Mouse (Mus musculus) spleen, adult 2 months (tissue): ENCODE data around the gene BC030499. TPM values are rescaled to one million over a fixed set of nuclear protein-coding genes. Genes with fewer than 3 reads are reported as not detected.
A peak's percentile ranks its signal among the peaks of the same experiment; 100 is the strongest.

ENCODE experiments used
- DNase-seq, 2 experiments: peaks; one replicate each; pipeline versions ENCODE4 v3.0.0 to v3.0.0-alpha.2; 2012 to 2021; ENCODE audit warnings: low spot score in 2 of 2, low read depth in 1 of 2
- H3K27ac ChIP-seq: fragments of 200-500 bp; 2 replicates; pipeline ENCODE4 v1.5.1; 2012; ENCODE audit warnings: low read length, inconsistent platforms; ENCODE audit not compliant: insufficient read depth
- H3K27me3 ChIP-seq: fragments of 200-500 bp; 2 replicates; pipeline ENCODE4 v1.6.1; 2012; ENCODE audit warnings: mild to moderate bottlenecking, moderate library complexity, low read length, inconsistent platforms; ENCODE audit not compliant: control insufficient read depth, insufficient read depth
- H3K36me3 ChIP-seq: fragments of 200-500 bp; 2 replicates; pipeline ENCODE4 v1.6.1; 2012; ENCODE audit warnings: mild to moderate bottlenecking, low read length, inconsistent platforms; ENCODE audit not compliant: control insufficient read depth, insufficient read depth
- H3K4me1 ChIP-seq: fragments of 200-500 bp; 2 replicates; pipeline ENCODE4 v1.6.1; 2011; ENCODE audit warnings: inconsistent platforms; ENCODE audit not compliant: control insufficient read depth, insufficient read depth, insufficient read length
- H3K4me3 ChIP-seq: fragments of 200-500 bp; 2 replicates; pipeline ENCODE4 v1.5.1; 2011; ENCODE audit warnings: mild to moderate bottlenecking, inconsistent platforms; ENCODE audit not compliant: insufficient read depth, insufficient read length; ENCODE audit errors: extremely low read depth
- CTCF ChIP-seq: fragments of 200-500 bp; IDR thresholded peaks from 2 replicates; pipeline ENCODE4 v1.5.1; 2011; ENCODE audit warnings: mild to moderate bottlenecking, inconsistent platforms; ENCODE audit not compliant: insufficient read depth, insufficient read length, insufficient replicate concordance; ENCODE audit errors: extremely low read depth
- POLR2A ChIP-seq: fragments of 200-500 bp; IDR thresholded peaks from 2 replicates; pipeline ENCODE4 v1.6.1; 2011; ENCODE audit warnings: low read depth, low read length, inconsistent platforms
- WGBS: fragments of 180-500 bp; shearing (Covaris S2); methylation state at CpG from one replicate; pipeline ENCODE4 v1.1.7; 2018; 5-methylcytosine and 5-hydroxymethylcytosine counted together
- polyA plus RNA-seq: library from polyadenylated mRNA; depleted of rRNA; stranded (reverse); fragments of >200 nt; gene quantifications from 2 replicates; pipeline ENCODE4 v1.2.3, GENCODE M21; 2012; rRNA removed

Gene BC030499
- 0.22 and 0.32 TPM in 2 replicates for polyA plus RNA-seq

- TF ChIP-seq CTCF (no peak), POLR2A (no peak)
- Histone ChIP-seq H3K36me3 (peaks cover 40% of the 10 kb centered on the region), H3K4me3 (no peak within 1 kb of the TSS), H3K27me3 (no peaks in the 10 kb centered on the region), H3K4me1 (no peaks in the 10 kb centered on the region), H3K27ac (no peak within 1 kb of the TSS)
- 96% methylated on average over 4 of the region's 4 CpGs for WGBS
- no peak for DNase-seq
Observed at GRCm38 (mm10) chr11:78290654-78291053, at the start of gene BC030499. BC030499 (plus strand) TSS chr11:78290841.

DNA sequence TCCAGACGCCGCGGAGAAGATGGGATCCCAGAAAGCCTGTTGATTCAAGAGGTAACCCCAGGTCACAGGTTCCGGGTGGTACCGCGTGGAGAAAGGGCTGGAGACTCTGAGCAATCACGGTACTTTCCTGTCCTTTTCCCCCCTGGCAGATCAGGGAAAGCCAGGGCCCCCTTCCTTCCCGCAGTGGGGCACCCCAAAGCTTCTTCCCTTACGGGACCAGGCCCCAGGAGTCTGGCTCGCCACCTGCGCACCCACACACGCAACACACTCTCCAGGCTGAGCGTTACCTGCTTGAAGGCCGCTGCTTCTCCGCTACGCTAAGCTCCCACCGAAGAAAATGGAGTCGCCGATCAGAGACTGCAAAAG lies 45.4 kb upstream of the BC030499 start:
- H3K27me3 ChIP-seq = no peaks in the 10 kb centered on the region
- H3K27ac ChIP-seq = peak overlapping the region; percentile 99
- H3K4me3 ChIP-seq = peak overlapping the region; percentile 97
- H3K4me1 ChIP-seq = peaks cover 3% of the 10 kb centered on the region
- no peak for TF ChIP-seq POLR2A
- TF ChIP-seq CTCF = no peak
- no peak for DNase-seq
- peaks cover 2% of the 10 kb centered on the region; the same call in 1 of the 2 replicates for H3K36me3 ChIP-seq
- under 1% methylated on average over 19 of the region's 19 CpGs for WGBS

DNA sequence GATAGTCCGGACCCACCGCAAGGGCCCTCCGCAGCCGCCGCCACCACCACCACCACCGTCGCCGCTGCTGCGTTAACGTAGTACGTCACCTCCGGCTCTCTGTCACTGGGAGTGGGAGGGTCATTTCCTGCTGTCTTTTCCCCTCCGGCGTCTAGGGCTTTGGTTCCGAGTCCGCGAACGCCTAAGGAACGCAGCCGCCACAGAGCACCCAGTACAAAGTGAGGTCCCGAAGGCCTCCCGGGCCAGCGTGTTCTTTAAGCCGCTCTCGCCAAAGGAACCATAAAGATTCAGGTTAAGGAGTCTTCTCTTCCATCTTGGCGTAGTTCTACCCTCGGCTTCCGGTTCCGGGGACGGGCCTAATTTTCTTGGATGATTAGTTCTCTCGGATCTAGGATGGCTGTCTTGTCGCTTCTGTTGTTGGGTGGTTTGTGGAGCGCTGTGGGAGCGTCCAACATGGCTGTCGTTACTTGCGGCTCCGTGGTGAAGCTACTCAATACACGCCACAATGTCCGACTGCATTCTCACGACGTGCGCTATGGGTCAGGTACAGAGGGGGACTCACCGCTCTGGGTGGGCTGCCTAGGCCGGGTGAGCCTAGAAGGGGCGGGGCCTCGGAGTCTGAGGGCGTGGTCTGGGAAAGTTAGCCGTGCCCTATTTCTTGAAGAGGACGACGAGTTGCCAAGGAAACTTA lies 44.9 kb upstream of the BC030499 start, which contains the start of the genes Sdf2 and Supt6:
Gene Sdf2, plus strand, starts transcription at position 120 of the 691 bp plus-strand sequence.
Gene Supt6, minus strand, starts transcription at position 361 of the 691 bp plus-strand sequence.
- no peaks in the 10 kb centered on the region for H3K36me3 ChIP-seq
- H3K4me1 ChIP-seq = peaks cover 3% of the 10 kb centered on the region
- DNase-seq = peak; percentile 72 to 76
- WGBS = under 1% methylated on average over 50 of the region's 50 CpGs
- H3K4me3 ChIP-seq = peak within 1 kb of the TSS; percentile 97
- TF ChIP-seq CTCF (no peak), POLR2A (peak; percentile 73)
- peak within 1 kb of the TSS; percentile 99 for H3K27ac ChIP-seq
- no peaks in the 10 kb centered on the region for H3K27me3 ChIP-seq

- TF ChIP-seq CTCF = no peak
- no peak for TF ChIP-seq POLR2A
- H3K4me3 ChIP-seq = peak overlapping the region; percentile 97
- peak overlapping the region; percentile 99 for H3K27ac ChIP-seq
- H3K4me1 ChIP-seq = peaks cover 3% of the 10 kb centered on the region
- H3K27me3 ChIP-seq = no peaks in the 10 kb centered on the region
- DNase-seq = no peak
- peaks cover 2% of the 10 kb centered on the region; the same call in 1 of the 2 replicates for H3K36me3 ChIP-seq
- 41% methylated on average over 7 of the region's 7 CpGs for WGBS
Observed at GRCm38 (mm10) chr11:78246318-78247011, 44.2 kb upstream of the BC030499 start.

DNA sequence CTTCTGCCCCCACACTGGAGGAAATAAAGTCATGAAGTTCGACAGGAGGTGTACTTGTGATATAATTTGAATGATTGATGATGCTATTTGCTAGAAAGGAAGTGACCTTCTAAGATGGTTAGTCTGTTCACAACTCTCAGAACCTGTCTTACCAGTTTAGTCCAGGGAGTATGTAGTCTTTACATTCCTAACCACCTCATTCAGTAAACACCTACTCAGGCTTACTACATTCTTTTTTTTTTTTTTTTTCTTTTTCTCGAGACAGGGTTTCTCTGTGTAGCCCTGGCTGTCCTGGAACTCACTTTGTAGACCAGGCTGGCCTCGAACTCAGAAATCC lies 43.7 kb upstream of the BC030499 start:
- DNase-seq = no peak
- TF ChIP-seq CTCF (no peak), POLR2A (no peak)
- H3K4me1 ChIP-seq = peaks cover 3% of the 10 kb centered on the region
- WGBS = 54% methylated on average over 3 of the region's 3 CpGs
- H3K27me3 ChIP-seq = no peaks in the 10 kb centered on the region
- H3K36me3 ChIP-seq = peaks cover 2% of the 10 kb centered on the region; the same call in 1 of the 2 replicates
- H3K27ac ChIP-seq = no peak overlapping the region
- H3K4me3 ChIP-seq = no peak overlapping the region

DNA sequence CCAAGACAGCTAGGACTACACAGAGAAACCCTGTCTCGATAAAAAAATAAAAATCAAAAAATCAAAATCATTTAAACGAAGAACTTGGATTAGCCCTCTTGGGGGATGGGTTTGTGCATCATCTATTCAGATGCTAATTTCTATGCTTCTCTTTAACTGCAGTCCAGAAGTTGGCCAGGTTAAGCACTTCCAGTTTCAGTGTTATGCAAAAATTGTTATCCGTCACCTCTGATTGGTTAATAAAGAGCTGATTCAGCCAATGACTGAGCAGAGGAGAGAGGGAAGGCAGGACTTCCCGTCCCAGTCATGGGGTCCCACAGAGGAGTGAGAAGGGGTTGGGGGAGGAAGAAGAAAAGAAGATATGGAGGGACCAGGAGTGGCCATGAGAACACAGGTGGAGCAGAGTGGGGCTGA lies 42.9 kb upstream of the BC030499 start:
- no peak for DNase-seq
- H3K4me3 ChIP-seq = no peak overlapping the region
- no peaks in the 10 kb centered on the region for H3K27me3 ChIP-seq
- TF ChIP-seq POLR2A (no peak), CTCF (no peak)
- H3K36me3 ChIP-seq = peaks cover 6% of the 10 kb centered on the region; the same call in 1 of the 2 replicates
- H3K27ac ChIP-seq = no peak overlapping the region
- peaks cover 3% of the 10 kb centered on the region for H3K4me1 ChIP-seq
- 67% methylated on average over 4 of the region's 4 CpGs for WGBS
